Mouse (Mus musculus) cortical plate, adult 2 months (tissue): ENCODE data around the gene Cyp2c69.
"Not testable (repeated sequence)": the region's sequence is repeated elsewhere in the genome, so short reads cannot be mapped to it uniquely, and the experiment has no call there.

Experiments used
- CTCF ChIP-seq: fragments of 200-500 bp; IDR thresholded peaks from 2 replicates; pipeline ENCODE4 v1.5.1; 2011; ENCODE audit warnings: mild to moderate bottlenecking, control low read depth, low read length; ENCODE audit not compliant: insufficient read depth; ENCODE audit errors: extremely low read depth
- POLR2A ChIP-seq: fragments of 200-500 bp; IDR thresholded peaks from 2 replicates; pipeline ENCODE4 v1.6.1; 2011; ENCODE audit warnings: mild to moderate bottlenecking, low read length, control low read depth; ENCODE audit not compliant: insufficient read depth; ENCODE audit errors: extremely low read depth

DNA sequence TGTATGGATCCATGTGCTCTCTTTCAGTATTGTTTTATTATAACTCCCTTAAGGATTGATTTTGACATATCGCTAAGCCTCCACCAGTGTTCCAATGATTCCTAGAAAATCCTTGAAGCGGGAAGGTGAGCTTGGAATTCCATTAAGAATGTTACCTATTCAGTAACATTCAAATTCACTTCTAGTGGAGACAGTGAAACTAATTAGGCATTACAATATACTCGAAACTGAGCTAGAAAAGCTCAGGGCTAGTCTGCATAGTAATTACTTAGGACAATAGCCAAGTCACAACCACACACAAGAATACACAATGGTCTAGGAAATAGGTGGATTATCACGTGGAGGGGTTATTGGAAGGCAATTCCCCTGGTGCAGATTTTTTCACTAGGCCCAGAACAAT lies 70.6 kb downstream of the Cyp2c69 start:
- not testable (repeated sequence) for TF ChIP-seq POLR2A, CTCF
